Mouse (Mus musculus): ENCODE measurements at regions not wholly inside any gene's neighbourhood (a gene's known extent, or its start where the extent isn't known, plus 50 kb on each side); places are given as distances from the start of the nearest gene placed in this dataset.

DNA sequence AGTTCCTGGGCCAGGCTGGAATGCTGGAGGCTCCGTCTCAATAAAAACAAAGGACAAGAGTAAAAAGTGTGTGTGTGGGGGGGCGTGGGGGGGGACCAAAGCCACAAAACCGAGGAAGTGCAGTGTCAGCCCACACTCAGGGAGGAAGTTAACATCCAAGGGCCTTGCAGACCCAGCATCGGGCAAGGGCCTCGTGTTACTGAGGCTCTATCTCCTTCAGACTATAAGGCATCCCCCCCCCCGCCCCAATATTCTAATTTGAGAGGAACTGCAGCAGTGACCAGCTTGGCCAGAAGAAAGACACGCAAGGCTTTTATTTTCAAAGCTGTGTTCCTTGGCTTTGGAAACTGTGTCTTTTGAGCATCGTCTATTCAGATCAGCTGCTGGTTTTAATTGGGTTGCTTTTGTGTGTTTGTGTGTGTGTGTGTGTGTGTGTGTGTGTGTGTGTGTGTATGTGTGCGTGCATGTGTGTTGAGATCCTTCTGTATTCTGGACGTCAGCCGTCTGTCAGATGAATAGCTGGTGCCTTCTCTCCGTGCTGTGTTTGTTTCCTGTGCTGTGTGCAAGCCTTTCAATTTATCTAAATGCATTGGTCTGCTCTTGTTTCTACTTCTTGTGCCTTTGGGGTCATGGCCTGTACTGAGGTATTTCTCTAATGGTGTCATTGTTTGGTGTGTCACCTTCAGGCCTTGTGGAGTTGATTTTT lies 491.7 kb downstream of the Vrk1 start:
- TF ChIP-seq GATA1 (IDR thresholded peaks at IDR 0.05; ENCODE audit: low read length) (no peak), TAL1 (IDR thresholded peaks at IDR 0.05; ENCODE audit: low read length) (no peak)
